Mouse (Mus musculus): ENCODE results near the gene Rnf207.

- TF ChIP-seq CTCF (IDR thresholded peaks at IDR 0.05; ENCODE audit: insufficient read depth, low read depth, low read length) (no peak), POLR2A (IDR thresholded peaks at IDR 0.05; ENCODE audit: insufficient read depth, low read depth, low read length) (no peak)
Observed at GRCm38 (mm10) chr4:152295916-152296315, 22.9 kb downstream of the Rnf207 start.
